Mouse (Mus musculus) gastrocnemius, adult 8-10 months (tissue): ENCODE results near the gene Ttc32. TPM values are rescaled to one million over a fixed set of nuclear protein-coding genes. Genes with fewer than 3 reads are reported as not detected.
"Not testable (repeated sequence)": the region's sequence is repeated elsewhere in the genome, so short reads cannot be mapped to it uniquely, and the experiment has no call there.

Experiments
- DNase-seq, 2 experiments: peaks; one replicate each; pipeline ENCODE4 v3.0.0; 2022; ENCODE audit warnings: low spot score in 2 of 2
- total RNA-seq, 4 experiments: library from RNA; stranded (reverse); gene quantifications; 2 replicates each; pipeline ENCODE4 v1.2.4; 2022

Gene Ttc32
- 10 to 100 TPM; 24.7 to 26.7 (median 25.9) TPM for total RNA-seq

- peak; percentile 88 to 91 for DNase-seq
These were observed at the start of gene Ttc32 for GRCm38 (mm10) chr12:9029888-9030723. Gene Ttc32, plus strand, starts transcription at chr12:9029997.

GRCm38 (mm10) chr12:8993231-8993630, 36.6 kb upstream of the Ttc32 start:
- no peak for DNase-seq

- no peak for DNase-seq
These were observed 31.5 kb upstream of the Ttc32 start for GRCm38 (mm10) chr12:8998318-8998717.

GRCm38 (mm10) chr12:9002038-9002648, 27.7 kb upstream of the Ttc32 start:
- DNase-seq: peak in 1 of 2 experiments; percentile 25

- no peak for DNase-seq
These were observed 22.7 kb upstream of the Ttc32 start for GRCm38 (mm10) chr12:9007146-9007545.

GRCm38 (mm10) chr12:9007811-9008210, 22.0 kb upstream of the Ttc32 start:
- no peak for DNase-seq

- DNase-seq: no peak
These were observed 19.5 kb upstream of the Ttc32 start for GRCm38 (mm10) chr12:9010311-9010710.

GRCm38 (mm10) chr12:9016376-9016775, 13.4 kb upstream of the Ttc32 start:
- no peak for DNase-seq

- no peak for DNase-seq
These were observed 9.4 kb upstream of the Ttc32 start for GRCm38 (mm10) chr12:9020431-9020830.

- no peak for DNase-seq
These were observed 8.8 kb upstream of the Ttc32 start for GRCm38 (mm10) chr12:9020986-9021385.

GRCm38 (mm10) chr12:9023031-9023430, 6.8 kb upstream of the Ttc32 start:
- no peak for DNase-seq

GRCm38 (mm10) chr12:9024071-9024470, 5.7 kb upstream of the Ttc32 start:
- DNase-seq: no peak

- no peak for DNase-seq
These were observed 5.1 kb upstream of the Ttc32 start for GRCm38 (mm10) chr12:9024736-9025135.

- DNase-seq: no peak
These were observed 3.0 kb upstream of the Ttc32 start for GRCm38 (mm10) chr12:9026843-9027242.

- DNase-seq: not testable (repeated sequence)
These were observed 981 bp upstream of the Ttc32 start for GRCm38 (mm10) chr12:9028816-9029215.

GRCm38 (mm10) chr12:9029506-9029887, 300 bp upstream of the Ttc32 start:
- no peak for DNase-seq

- DNase-seq: no peak
These were observed 1.4 kb downstream of the Ttc32 start for GRCm38 (mm10) chr12:9031166-9031565.

GRCm38 (mm10) chr12:9033140-9033539, 3.3 kb downstream of the Ttc32 start:
- no peak for DNase-seq

- no peak for DNase-seq
These were observed 6.6 kb downstream of the Ttc32 start for GRCm38 (mm10) chr12:9036409-9036808.

- no peak for DNase-seq
These were observed 10.4 kb downstream of the Ttc32 start for GRCm38 (mm10) chr12:9040177-9040576.

- no peak for DNase-seq
These were observed 10.9 kb downstream of the Ttc32 start for GRCm38 (mm10) chr12:9040686-9041085.

- DNase-seq: no peak
These were observed 12.5 kb downstream of the Ttc32 start for GRCm38 (mm10) chr12:9042316-9042715.

GRCm38 (mm10) chr12:9042759-9043158, 13.0 kb downstream of the Ttc32 start:
- no peak for DNase-seq
